Mouse (Mus musculus) stomach, postnatal 0 days (tissue): ENCODE measurements at regions not wholly inside any gene's neighbourhood (a gene's known extent, or its start where the extent isn't known, plus 50 kb on each side); places are given as distances from the start of the nearest gene placed in this dataset.

ENCODE experiments used
- CTCF ChIP-seq: IDR thresholded peaks from 2 replicates; pipeline ENCODE4 v1.5.1; 2016; ENCODE audit warnings: antibody characterized with exemption, low read depth, mild to moderate bottlenecking, moderate library complexity
- EP300 ChIP-seq: optimal IDR thresholded peaks from 2 replicates; pipeline ENCODE3; 2016; ENCODE audit warnings: antibody characterized with exemption

DNA sequence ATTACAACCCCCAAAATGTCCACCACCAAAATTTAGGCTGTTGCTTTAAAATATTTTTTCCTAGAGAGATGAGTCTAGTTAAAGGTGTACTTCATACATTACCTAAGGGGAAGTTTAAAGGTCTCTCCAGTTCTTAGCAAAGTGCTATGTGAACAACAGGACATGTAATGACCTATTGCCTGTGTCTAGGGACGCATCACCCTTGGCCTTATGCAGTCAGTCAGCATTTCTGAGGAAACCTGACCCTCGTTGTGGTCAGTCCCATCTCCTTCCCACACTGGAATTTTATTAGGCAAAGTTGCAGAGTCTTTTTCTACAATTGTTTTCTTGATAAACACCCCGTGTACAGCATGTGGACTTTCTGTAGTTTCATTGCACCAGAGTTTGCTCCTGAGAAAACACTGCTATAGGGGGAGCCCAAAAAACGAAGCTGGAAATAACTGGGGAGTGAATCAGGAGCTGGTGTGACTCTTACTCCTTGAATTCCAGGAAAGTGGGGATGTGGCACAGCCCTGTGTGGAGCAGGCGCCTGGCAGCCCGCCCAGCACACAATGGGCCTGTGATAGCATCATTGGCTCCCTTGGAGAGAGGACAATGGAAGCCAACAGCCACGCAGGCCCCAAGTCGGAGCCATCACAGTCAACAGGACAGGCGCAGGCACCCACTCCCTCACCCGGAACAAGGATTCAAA lies 269.2 kb downstream of the Cxcl12 start:
- no peak for TF ChIP-seq CTCF
- no peak for TF ChIP-seq EP300
